Comparison of ENCODE assay signal across 14 mouse cellular contexts in genomic region chr6:37853289-37853688, GRCm38 (mm10).
"Had no signal": no experiment of that assay in that cellular context is flagged by ENCODE, and none has a peak within 500 bp of the region (broad histone marks: within the 10 kb centered on the region; RNA-seq: fewer than 3 reads in every experiment).

No protein-coding gene starts in this region.

- H3K4me3 ChIP-seq: left cerebral cortex, adult 2 months; limb, embryonic 10.5 days; liver, embryonic 12.5 days; lung, embryonic 15.5 days; megakaryocyte, embryonic 14.5 days; midbrain, embryonic 15.5 days; neural tube, embryonic 12.5 days had no signal

- H3K9ac ChIP-seq: liver, embryonic 12.5 days; lung, embryonic 15.5 days; midbrain, embryonic 15.5 days; neural tube, embryonic 12.5 days had no signal

- DNase-seq: lung, postnatal 14 days; retina, postnatal 1 day; right cerebral cortex, postnatal 4 days; spleen, adult 18-20 months; thymus, postnatal 4 days had no signal

- H3K27ac ChIP-seq: hindbrain, postnatal 0 days; left cerebral cortex, adult 2 months; limb, embryonic 10.5 days; liver, embryonic 12.5 days; lung, embryonic 15.5 days; macrophage; midbrain, embryonic 15.5 days; neural tube, embryonic 12.5 days had no signal

- H3K36me3 ChIP-seq: limb, embryonic 10.5 days; liver, embryonic 12.5 days; lung, embryonic 15.5 days; midbrain, embryonic 15.5 days; neural tube, embryonic 12.5 days had no signal

- H3K4me1 ChIP-seq: limb, embryonic 10.5 days; lung, embryonic 15.5 days; midbrain, embryonic 15.5 days; neural tube, embryonic 12.5 days had no signal

- H3K27me3 ChIP-seq: liver, embryonic 12.5 days; lung, embryonic 15.5 days; megakaryocyte, embryonic 14.5 days; midbrain, embryonic 15.5 days; neural tube, embryonic 12.5 days had no signal
